Mouse (Mus musculus): ENCODE results near the gene Rbm42.

Rbm42 gene

DNA sequence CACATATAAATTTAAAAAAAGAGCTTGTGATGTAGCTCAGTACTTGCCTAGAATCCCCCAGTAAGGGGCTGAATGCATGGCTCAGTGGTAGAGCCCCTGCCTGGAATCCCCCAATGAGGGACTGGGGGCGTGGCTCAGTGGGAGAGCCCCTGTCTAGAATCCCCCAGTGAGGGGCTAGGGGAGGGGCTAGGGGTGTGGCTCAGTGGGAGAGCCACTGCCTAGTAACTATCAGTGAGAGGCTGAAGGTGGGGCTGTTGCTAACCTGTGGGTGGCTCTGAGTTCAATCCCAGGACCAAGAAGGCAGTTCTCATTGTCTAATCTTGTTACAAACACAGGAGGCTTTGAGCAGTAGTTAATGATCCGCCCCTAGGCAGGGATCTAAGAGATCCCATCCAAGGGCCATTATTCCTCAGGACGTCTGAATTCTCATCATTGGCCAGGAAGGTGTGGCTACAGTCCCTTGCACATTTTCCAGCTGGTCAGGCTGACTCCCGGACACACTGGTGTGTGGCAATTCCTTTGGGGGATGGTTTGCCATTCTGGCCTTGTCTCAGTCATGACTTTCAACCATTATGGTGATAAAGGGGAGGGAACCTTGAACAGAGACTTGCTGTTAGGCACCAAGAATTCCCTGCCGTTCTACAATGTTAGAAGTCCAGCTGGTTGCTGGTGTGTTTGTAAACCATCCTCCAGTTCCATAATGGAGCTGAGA, 34.9 kb downstream of the Rbm42 start:
- DNase-seq: no peak

DNA sequence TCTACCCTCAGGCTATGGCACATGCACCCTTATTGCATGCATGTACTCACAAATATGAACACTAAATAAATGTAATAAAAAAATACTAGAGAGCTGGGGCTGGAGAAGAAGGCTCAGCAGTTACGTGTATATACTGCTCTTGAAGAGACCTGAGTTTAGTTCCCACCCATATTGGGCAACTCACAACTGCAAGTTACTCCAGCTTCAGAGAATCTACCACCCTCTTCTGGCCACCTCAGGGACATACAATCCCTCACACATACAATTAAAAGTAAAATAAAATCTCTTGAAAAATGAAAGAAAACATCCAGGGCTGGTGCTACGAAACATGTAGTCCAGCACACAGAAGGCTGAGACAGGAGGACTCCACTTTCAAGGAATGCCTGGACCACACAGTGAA, 35.7 kb downstream of the Rbm42 start:
- no peak for DNase-seq

DNA sequence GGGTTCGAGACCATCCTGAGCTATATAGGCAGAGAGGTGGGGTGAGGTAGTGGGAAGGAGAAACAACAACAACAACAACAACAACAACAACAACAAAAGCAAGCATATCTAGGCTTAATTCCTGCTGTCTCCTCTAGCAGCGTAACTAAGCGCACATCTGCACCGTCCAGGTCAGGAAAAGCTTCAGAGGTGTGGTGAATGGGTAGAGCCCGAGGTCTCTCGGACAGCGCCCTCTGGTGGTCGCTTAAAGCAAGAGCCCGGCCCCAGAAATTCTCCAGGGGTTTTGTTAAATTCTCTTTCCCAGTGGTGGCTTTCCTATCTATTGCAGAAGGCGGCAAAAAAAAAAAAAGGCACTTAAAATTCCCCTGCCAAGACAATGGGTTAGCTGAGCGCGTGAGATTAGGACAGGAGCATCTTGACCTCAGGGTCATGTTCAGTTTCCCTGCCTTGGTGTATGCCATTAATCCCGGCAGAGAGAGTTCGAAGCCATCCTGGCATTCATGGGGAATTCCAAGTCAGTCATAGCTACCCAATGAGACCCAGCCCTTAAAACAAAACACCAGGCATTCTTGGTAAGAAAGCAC, 36.5 kb downstream of the Rbm42 start:
- peak; percentile 62 to 68 for DNase-seq

DNA sequence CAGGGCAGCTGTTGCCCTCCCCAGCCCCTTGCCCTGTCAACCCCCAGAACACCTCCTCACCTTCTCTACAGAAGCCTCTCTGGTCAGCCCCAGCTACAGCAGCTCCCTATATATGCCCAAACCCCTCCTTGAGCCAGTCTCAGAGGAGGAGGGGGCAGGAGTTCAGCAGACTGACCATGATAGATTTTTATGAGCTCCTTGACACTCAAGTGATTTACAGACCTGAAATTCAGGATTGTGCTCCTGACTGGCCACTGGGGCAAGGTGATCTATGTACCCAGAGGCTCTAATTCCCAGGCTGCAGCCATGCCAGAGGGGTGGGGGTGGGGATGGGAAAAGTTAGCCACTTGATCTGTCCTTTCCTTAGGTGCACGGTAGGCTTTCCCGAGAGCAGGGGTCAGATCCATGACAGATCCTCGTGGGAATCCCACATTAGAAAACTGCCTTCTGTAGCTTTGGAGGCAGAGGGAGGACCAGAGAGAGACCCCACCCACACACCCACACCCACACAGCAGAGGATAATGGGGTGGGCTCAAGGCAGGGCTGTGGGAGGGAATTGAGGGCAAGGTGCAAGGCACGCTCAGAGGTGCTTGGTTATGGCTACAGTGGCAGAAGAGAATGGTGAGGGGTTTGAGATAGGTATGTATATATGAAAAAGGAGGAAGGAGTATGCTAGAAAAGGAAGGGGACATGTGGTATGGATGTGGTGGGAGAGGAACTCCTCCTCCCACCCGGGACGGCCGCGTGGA, 37.3 kb downstream of the Rbm42 start, which contains the start of gene Upk1a:
Gene Upk1a, minus strand, starts transcription at position 194 of the 749 bp plus-strand sequence.
- no peak for DNase-seq

DNA sequence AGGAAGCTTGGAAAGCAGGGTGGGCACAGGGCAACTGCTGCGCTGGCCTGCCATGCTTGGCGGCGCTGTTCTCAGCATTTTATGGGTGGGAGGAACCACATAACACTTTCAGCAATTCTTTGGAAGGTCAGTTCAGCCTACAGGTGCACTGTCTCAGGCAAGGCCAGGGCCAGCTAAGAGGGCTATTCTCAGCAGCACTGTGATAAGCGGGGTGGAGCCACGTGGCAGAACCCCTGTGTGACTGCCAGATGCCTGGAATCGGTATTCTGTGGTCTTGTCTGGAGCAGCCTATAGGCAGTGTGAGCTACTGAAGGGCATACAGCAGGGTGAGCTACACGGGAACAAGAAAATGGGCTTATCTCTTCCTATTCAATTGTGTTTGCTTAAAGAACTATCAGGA, 40.1 kb downstream of the Rbm42 start:
- DNase-seq: no peak

DNA sequence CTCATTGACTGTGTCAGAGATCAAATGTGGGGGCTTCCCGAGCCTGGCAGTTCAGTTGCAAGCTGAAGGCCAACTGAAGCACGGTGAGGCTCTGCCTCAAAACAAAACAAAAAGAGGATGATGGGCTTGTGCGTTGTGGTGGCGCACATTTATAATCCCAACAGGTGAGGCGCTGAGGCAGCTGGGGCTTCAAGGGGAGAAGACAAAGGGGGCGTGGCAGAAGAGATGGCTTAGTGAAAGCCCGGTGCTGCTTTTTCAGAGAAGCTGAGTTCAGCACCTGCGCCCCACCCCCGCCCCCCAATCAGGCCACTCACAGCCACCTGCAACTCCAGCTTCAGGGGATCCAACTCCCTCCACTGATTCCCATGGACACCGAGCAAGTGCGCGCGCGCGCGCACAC, 41.6 kb downstream of the Rbm42 start:
- no peak for DNase-seq

DNA sequence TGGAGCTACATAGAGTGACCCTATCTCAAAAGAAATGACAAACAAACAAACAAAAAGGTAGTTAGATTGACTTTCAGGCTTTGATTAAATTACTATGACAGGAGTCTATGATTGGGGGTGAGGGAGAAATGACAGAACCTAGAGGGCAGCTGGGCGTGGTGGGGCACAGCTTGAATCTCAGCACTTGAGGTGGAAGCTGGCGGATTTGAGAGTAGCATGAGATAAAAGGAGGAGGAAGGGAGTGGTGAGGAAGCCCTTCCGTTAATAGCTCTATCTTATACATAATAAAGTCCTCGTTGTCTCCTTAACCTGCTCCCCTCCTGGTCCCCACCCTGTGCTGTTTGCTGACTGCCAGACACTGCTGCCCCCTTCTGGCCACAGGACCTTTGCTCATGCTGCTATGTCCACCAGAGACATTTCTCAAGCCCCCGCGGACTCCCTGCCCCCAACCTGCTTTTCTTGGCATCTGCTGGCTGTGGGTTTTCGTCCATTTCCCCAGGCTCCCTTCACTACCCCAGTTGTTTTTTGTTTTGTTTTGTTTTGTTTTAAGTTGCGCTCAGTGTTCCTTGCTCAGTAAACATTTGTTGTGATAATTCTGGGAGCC, 42.3 kb downstream of the Rbm42 start:
- peak; percentile 73 to 83 for DNase-seq

DNA sequence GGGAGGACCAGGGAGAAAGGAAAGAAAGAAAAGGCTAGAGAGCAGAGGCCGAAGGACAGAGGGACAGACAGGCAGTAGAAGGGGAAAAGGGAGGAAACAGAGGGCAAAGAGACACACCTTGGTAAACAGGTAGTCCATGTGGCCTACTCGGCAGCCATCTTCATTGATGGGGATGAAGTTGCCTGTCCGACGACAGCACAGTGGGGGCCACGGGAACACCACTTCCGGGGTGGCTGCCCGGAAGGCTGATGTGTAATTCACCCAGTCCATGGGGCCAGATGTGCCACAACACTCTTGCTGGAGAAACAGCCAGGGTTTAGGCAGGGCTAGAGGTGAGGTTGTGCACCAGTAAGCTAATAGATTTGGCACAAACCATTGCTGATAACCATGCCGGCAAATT, 45.2 kb downstream of the Rbm42 start:
- DNase-seq: no peak

DNA sequence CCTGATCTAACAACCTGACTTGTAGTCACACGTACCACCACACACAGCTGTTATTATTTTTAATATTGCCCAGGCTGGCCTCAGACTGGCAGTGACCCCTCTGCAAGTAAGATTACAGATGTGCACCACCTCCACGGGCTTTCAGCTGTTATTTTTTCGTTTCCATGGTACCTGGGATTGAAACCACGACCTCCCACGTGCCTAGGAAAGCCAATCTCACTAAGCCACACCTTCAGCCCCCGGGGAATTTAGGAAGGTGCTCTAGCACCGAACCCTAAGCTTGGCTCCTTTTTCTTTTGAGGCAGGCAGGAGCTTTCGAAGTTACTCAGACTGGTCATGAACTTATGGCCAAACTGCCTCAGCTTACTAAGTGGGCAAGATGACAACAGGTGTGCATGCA, 45.7 kb downstream of the Rbm42 start:
- no peak for DNase-seq

DNA sequence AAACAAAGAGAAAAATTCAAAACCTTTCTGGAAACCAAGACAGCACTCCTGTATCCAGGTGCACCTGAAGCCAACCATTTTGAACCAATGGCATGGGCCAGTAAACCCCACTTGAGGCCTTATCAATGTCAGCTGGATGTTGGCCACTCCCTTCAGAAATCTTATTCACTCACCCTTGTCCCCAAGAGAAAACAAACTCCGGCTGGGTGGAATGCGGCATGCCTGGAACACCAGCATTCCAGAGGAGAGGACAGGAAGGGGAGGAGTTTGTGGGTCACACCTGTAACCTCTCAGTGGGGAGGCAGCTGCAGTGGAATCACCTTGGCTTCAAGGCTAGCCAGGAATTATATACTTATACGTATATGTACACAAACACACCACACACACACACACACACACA, 47.5 kb downstream of the Rbm42 start:
- DNase-seq: peak; percentile 92 to 94

DNA sequence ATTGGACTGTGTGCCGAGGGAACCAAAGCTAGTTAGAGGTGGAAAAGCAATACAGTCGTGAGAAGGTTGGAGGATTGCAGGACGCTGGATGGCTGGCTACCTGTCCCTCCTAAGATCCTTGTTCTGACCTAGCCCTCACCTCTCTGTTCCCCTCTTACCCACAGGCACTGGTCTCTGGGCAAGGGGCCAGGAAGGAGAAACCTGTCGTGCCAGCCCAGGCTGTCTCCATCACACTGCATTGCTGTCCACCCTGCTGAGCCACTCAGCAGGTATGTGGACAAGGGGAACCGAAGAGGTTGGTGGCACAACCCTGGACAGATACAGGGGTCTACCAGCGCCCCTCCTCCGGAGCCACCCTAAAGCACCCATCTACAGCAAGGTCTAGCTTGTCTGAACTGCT, 49.5 kb downstream of the Rbm42 start:
- DNase-seq: peak; percentile 88 to 93

DNA sequence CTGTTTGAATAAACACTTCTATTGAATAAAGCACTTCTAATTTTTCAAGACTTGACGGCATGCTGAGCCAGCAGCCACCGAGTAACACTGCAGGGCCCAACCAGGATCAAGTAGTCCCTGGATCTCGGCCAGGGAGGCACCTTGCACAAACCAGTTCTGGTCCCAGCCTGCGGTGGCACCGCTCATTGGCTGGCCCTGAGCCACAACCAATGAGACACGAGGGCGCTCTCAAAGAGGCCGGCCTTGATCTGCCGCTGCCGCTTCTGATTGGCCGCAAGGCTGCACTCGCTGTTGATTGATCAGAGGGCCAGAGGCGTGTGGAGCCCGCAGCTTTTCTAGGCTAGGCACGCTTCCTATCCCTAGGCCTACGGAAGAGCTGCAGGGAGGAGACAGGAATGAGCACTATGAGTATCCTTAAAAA, 50.2 kb downstream of the Rbm42 start:
- DNase-seq: peak; percentile 98

DNA sequence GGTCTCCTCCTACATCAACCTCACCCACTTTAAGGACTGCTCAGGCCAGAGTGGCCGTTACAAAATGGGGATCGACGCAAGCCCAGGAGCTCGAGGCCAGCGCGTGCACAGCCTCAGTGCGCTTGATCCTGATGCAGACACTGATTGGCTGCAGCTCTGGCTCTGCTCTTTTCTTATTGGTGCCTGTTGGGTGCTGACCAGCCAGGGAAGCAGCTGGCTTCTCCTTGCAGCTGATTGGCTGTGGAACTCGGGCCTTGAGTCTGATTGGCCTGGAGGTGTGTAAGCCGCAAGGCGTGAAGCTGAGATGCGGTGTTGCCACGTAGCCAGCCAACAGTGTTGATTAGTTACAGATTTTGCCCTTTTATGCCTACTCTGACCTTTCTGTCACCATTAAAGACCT, 51.3 kb downstream of the Rbm42 start, which contains the start of gene Zbtb32:
Gene Zbtb32, minus strand, starts transcription at position 124 of the 400 bp plus-strand sequence.
- DNase-seq: no peak

DNA sequence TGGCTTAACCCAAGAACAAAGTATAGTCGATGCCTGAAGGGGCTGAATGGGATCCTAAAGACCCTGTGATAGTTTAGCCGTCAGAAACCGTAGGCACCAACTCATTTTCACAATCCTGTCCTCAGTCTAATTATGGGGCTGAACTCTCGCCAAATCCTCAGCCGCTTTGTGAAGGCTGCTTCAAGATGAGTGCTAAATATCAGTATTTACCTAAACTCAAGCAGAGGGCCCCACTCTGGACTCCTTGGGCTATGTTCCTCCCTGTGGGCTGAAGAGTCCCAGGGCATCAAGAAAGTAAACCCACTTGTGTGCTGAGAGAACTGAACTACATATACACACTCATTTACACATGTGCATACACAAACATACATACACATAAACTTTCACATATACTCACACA, 53.3 kb downstream of the Rbm42 start:
- peak; percentile 54 to 61 for DNase-seq

DNA sequence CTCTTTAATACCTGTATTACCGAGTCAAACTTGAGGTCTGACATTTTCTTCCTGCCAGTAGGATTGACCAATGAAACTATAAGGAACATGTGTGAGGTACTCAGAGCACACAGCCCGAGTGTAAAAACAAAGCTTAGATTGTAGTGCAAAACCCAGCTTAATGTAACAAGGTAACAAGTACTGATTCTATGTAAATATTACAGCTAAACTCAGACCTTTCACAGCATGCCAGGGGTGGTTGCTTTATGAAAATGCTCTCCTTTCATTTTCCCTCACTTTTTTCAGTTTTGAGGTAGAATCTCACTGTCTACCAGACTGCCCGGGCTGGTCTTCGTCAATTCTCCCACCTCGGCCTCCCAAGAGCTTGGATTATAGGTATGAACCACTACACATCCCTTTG, 54.0 kb downstream of the Rbm42 start:
- DNase-seq: no peak

DNA sequence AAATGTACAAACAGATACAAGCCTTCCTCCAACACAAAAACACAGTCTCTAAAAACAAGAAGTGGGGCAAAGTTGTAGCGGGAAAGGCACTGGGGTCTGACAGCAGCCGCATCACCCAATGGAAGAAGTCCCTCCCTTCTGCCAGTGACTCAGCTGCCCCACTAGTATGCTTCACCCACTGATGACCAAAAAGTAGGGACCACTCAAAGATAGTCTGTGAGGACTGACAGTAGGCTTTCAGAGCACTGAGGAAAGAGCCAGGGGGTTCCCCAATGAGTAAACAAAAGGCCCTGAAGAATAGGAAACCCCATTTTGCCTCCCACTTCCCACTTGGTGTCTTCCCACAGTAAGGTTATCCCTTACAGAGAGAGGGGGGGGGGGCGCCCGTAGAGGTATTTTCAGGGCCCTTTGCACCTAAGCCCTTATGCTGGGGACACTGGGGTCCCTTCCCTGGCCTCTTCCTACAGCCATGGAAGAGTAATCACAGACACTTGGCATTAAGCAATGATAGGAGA, 55.5 kb downstream of the Rbm42 start:
- DNase-seq: no peak

DNA sequence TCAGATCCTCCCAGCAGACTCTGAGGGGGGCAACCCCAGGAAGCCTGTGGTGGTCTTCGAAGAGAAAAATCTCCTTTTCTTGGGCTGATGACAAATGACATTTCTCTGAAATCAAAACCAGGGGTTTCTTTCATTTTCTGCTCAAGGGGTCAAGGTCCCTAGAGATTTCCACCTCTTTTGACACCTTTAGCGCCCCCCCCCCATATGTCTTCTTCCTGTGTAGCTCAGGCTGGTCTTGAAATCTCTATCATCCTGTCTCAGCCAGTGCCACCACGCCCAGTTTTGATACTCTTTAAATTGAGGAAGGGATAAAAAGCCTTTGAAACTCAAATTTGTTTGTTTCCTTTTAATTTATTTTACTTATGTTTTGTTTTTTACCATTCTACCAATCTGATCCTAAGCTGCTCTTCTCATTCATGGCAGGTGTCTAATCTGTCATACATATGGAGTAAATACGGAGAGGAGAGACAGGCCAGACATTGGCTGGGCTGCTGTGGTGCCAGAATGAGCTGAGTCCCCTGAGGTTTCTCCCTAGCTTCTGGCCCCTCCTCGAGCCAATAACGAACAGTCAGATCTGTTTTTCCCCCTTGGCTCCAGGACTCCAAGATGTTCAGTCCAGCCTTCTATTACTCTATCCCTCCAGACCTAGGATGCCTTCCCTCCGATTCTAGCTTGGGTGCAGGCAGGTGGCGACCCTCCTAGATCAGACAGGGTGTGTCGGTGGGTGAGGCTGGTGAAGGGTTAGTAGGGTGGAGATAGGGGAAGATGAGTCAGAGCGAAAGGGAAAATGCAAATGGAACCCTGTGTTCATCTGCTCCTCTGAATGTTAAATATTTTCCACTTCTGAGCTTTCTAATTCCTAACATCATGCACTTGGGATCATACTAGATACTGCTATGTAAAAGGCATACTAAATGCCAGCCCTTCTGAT, 56.3 kb downstream of the Rbm42 start:
- DNase-seq: no peak

DNA sequence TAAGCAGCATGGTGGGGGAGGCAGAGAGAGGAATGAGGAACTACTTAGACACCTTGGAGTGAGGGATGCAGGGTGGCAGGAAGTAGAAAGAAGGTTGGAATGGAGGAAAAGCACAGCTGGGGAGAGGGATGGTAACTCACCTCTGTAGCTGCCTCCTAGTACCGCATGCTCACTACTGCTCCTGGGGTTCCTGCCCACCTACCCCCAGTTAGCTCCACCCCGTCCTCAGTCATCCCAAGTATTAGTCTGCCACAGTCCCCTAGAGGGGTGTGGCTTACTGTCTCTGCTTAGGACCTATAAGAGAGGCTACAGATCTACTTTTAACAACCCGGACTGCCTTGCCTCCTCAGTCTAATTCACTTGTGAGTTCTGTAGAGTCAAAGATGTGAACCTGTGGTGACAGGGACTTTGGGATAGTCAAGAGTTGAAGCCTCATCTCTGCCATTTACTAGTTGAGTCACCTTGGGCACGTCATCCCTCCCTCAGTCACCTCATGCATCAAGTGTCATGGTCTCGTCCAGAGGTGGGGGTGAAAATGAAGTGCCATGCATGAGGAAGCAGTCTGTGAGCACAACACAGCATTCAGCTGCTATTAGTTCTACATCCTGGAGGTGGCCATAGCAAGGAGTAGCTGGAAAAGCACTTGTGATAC, 57.2 kb downstream of the Rbm42 start:
- DNase-seq: no peak

DNA sequence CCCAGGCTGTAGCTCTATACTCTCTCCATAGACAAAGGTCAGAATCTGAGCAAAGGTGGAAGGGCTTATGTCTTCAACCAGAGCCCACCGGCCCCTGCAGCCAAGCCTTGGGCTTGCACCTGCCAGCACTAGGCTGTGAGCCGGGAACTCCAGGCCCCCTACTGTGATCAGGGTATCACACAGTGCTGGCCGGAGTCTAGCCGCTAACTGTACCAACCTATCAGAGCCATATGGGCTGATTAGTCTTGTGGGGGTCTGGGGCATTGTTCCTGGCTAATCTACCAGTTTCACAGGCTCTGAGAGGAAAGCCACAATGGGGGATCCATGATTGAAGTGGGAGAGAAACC, 58.5 kb downstream of the Rbm42 start:
- DNase-seq: no peak
